Mouse (Mus musculus) right cerebral cortex, adult 2 months (tissue): ENCODE data around the gene Klk1b9.
"Not testable (repeated sequence)": the region's sequence is repeated elsewhere in the genome, so short reads cannot be mapped to it uniquely, and the experiment has no call there.

Experiments
- DNase-seq, 2 experiments: peaks; one replicate each; pipeline ENCODE4 v3.0.0; 2021 to 2022; ENCODE audit warnings: low spot score in 2 of 2

Gene Klk1b9

DNA sequence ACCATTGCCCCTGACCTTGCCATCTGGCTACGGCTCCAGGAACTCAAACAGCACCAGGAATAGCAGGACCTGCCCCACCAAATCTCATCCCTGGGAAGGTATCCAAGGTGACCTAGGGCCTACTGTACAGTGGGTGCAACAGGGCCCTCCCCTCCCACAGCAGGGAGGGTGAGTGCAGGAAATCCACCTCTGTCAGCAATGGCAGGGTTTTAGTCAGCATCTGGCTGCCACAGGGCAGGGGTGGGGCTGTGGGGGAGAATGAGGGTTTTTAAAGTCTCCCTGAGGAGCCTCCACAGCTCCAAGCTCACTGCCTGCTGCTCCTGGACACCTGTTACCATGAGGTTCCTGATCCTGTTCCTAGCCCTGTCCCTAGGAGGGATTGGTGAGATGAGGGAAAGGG lies at the start of gene Klk1b9:
Klk1b9 (plus strand) TSS at position 301 of the 400 bp plus-strand sequence.
- not testable (repeated sequence) for DNase-seq

- no peak for DNase-seq
These were observed 47.3 kb upstream of the Klk1b9 start for GRCm38 (mm10) chr7:43928521-43928920.

DNA sequence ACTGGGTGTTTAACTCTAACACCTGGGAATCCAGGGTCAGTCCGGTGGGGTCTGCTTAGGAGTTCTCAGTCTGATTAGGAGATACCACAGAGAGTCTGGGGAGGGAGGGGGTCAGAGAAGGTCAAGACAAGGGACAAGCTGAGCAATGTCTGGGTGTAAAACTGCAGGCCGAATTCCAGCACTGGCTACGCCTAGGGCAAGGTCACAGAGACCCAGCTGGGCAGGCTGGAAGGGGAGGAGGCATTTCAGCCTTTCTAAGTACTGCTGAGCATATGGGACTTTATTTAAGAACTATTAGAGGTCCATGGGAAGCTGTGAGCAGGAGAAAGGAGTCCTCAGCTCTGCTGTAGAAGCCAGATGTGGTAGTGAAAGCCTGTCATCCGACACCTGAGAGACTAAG lies 43.5 kb upstream of the Klk1b9 start:
- no peak for DNase-seq

DNA sequence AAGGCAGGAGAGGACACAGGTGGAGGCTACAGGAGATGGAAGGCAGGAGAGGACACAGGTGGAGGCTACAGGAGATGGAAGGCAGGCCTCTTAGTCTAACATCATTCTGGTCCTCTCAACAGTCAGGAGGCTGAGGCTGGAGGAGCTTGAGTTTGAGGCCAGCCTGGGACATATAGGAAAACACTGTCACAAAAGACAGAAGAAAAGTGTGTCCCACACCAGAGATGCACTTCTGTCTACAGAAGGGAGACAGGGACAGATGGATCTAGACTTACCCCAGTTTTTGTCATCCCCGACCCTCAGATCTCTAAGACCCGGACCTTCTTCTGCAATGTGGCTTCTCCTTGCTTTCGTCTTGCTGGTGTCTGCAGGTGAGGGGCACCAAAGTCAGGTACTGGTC lies 42.4 kb upstream of the Klk1b9 start, which contains the start of gene Klk15:
Klk15 (plus strand) TSS at position 301 of the 400 bp plus-strand sequence.
- DNase-seq = no peak

DNA sequence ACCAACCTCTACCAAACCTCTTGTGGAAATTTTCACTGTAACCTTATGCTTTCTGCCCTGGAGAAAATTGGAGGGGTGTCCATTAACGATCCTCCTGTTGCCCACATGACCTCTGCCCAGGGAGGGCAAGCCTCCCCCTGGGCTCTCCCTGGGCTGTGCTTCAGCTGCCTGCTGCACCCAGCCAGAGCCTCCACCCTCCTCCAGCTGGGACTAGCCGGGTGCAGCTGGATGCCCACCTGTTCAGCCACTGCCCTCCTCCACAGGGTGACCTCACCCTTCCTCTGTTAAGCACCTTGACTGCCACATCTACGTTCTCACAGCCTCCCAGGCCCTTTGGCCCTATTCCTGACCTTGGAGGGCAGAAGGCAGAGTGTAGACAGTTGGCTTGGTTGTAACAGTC lies 41.1 kb upstream of the Klk1b9 start:
- DNase-seq = no peak

DNA sequence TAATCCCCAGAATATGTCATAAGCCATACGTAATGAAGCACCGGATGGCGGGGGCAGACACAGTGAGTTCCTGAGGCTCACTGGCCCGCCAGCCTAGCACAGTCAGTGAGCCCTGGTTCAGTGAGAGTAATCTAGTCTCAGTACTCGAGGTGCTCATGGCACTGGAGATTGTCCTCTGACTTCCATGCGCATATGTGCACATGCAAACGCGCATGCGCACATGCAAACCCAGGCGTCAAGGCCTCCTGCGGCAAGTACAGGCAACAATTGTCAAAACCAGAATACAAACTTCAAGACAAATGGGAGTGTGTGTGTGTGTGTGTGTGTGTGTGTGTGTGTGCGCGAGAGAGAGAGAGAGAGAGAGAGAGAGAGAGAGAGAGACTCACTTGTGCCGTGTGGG lies 39.3 kb upstream of the Klk1b9 start:
- no peak for DNase-seq

DNA sequence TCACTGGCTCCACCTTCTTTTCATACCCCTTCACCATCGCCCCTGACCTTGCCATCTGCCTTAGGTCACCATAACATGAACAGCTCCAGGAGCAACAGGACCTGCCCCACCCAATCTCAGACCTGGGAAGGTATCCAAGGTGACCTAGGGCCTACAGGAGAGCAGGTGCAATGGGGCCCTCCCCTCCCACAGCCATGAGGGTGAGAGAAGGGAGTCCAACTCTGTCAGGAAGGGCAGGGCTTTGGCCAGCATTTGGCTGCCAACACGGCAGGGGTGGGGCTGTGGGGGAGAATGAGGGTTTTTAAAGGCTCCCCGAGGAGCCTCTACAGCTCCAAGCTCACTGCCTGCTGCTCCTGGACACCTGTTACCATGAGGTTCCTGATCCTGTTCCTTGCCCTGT lies 33.6 kb upstream of the Klk1b9 start:
- not testable (repeated sequence) for DNase-seq

GRCm38 (mm10) chr7:43944727-43945264 lies 31.1 kb upstream of the Klk1b9 start:
- DNase-seq = no peak

GRCm38 (mm10) chr7:43950364-43950763 lies 25.5 kb upstream of the Klk1b9 start, which contains the start of gene Klk1b8:
TSS of gene Klk1b8 (plus strand) at chr7:43950664.
- DNase-seq = no peak

DNA sequence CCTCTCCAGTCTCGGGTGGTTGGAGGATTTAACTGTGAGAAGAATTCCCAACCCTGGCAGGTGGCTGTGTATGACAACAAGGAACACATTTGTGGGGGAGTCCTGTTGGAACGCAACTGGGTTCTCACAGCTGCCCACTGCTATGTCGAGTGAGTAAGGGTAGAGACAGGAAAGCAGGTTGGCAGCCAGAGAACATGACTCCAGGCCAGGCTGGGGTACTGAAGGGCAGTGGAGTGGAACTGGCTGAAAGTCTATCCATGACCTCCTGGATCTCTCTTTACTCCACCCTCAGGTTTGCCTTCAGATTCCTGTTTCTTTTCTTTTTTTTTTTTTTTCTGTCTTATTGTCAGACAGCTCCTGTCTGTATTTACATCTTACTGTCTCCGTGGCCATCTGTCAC lies 23.2 kb upstream of the Klk1b9 start:
- DNase-seq = peak; percentile 31 to 32

DNA sequence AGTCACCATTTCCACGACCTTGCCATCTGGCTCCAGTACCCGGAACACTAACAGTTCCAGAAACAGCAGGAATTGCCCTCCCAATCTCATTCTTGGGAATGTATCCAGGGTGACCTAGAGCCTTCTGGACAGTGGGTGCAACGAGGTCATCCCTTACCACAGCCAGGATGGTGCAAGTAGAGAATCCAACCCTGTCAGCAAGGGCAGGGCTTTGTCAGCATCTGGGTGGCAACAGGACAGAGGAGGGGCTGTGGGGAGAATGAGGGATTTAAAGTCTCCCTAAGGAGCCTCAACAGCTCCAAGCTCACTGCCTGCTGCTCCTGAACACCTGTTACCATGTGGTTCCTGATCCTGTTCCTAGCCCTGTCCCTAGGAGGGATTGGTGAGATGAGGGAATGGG lies 9.4 kb upstream of the Klk1b9 start, which contains the start of gene Klk1b1:
Klk1b1 (plus strand) TSS at position 301 of the 400 bp plus-strand sequence.
- DNase-seq = no peak

- DNase-seq = no peak
These were observed 8.8 kb upstream of the Klk1b9 start for GRCm38 (mm10) chr7:43967058-43967457.

DNA sequence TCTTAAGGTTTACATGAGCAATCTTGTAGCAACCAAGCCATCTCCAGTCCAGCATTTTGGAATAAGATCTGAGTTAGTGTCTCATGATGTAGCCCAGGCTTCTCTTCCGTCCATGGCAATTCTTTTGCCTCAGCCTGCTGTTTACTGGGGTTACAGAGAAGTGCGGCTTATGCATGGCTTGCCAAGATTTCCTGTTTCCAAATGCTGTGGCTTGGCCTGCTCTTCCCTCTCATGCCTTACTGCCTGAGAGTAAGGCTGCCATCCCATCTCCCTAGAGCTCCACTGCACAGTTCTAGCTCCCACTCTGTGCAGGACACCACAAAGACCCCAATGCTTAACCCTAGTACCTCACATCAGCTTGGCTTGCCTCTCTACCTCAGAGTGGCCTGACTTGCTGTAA lies 8.2 kb upstream of the Klk1b9 start:
- DNase-seq = no peak

DNA sequence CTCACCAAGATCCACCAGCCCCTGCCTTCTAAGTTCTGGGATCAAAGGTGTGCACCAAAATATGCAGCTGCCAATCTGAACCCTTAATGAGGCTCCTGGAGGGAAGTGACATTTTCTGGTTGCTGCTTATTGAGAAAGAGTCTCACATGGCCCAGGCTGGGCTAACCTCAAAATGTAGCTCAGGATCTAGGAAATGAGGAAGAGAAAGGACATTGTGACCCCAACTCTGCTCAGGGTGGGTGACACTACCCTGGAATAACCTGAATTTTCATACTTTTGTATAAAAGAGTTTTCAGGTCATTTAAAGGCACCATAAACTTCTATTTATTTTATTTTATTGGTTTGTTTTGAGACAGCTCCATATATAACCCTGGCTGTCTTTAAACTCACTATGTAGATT lies 9.8 kb downstream of the Klk1b9 start:
- no peak for DNase-seq

DNA sequence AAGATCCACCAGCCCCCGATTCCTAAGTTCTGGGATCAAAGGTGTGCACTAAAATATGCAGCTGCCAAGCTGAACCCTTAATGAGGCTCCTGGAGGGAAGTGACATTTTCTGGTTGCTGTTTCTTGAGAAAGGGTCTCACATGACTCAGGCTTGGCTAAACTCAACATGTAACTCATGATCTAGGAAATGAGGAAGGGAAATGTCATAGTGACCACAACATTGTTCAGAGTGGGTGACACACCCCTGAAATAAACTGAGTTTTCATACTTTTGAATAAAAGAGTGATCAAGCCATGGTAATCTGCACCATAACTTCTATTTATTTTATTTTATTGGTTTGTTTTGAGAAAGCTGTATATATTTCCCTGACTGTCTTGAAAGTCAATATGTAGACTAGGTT lies 19.0 kb downstream of the Klk1b9 start:
- not testable (repeated sequence) for DNase-seq

DNA sequence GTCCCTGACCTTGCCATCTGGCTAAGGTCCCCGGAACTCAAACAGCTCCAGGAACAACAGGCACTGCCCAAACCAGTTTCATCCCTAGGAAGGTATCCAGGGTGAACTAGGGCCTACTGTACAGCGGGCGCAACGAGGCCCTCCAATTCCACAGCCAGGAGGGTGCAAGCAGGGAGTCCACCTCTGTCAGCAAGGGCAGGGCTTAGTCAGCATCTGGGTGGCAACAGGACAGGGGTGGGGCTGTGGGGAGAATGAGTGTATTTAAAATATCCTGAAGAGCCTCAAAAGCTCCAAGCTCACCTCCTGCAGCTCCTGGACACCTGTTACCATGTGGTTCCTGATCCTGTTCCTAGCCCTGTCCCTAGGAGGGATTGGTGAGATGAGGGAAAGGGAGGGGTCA lies 19.7 kb downstream of the Klk1b9 start, which contains the start of gene Klk1b11:
Klk1b11 (plus strand) TSS at position 301 of the 400 bp plus-strand sequence.
- not testable (repeated sequence) for DNase-seq

DNA sequence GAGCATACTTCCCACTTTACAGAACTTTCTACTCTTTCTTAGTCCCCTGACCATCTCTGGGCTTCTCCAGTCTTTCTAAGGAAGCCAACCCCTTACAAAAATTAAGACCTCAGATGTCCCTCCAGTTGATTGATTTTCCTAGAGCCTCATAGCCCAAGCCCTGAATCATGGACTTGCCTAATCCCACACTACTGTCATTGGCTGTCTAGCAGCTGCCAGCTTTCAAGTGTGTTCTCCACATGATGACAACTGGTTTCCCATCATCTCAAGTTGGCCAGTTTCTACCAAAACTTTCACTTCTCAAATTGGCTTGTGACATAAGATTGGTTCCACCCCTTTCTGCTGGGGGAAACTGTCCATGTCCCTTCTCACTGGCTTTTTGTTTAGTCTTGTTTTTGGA lies 29.0 kb downstream of the Klk1b9 start:
- DNase-seq = no peak

DNA sequence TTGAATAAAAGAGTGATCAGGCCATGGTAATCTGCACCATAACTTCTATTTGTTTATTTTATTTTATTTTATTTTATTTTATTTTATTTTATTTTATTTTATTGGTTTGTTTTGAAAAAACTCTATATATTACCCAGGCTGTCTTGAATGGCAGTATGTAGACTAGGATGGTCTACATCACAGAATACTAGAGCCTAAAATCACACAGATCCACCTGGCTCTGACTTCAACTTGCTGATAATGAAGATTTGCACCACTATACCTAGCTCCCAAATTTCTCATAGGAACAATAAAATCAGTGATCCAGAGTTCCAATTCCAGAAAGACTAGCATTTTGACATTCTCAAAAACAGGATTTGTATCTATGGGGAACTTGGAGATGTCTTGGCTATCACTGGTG lies 36.0 kb downstream of the Klk1b9 start, which contains the start of gene Klk1b26:
Klk1b26 (plus strand) TSS at position 301 of the 400 bp plus-strand sequence.
- not testable (repeated sequence) for DNase-seq

DNA sequence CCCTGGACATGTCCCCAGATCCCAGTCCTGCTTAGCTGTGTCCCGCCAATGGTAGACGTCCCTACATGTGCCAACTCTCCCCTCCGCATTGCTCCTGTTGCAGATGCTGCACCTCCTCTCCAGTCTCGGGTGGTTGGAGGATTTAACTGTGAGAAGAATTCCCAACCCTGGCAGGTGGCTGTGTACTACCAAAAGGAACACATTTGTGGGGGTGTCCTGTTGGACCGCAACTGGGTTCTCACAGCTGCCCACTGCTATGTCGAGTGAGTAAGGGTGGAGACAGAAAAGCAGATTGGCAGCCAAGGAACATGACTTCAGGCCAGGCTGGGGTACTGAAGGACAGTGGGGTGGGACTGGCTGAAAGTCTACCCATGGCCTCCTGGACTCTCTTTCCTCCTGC lies 38.8 kb downstream of the Klk1b9 start:
- DNase-seq = peak; percentile 10 to 25

- DNase-seq = peak in 1 of 2 experiments; percentile 4
These were observed 39.2 kb downstream of the Klk1b9 start for GRCm38 (mm10) chr7:44015071-44015470.
